ENCODE assay signal across 15 mouse cellular contexts in genomic region chr5:72219697-72220096, GRCm38 (mm10). TPM values are rescaled to one million over a fixed set of nuclear protein-coding genes. Genes with fewer than 3 reads are reported as not detected.
DNase-seq lines count a peak whose midpoint lies in the region; ATAC-seq and TF ChIP-seq lines count a peak whose summit lies in the region.
"Had no signal": no experiment of that assay in that cellular context is flagged by ENCODE, and none has a peak within 500 bp of the region (broad histone marks: within the 10 kb centered on the region; RNA-seq: fewer than 3 reads in every experiment).

No protein-coding gene starts in this region.

- no peak for TF ChIP-seq CTCF in heart, adult 2 months (IDR thresholded peaks at IDR 0.05)
- no peak for TF ChIP-seq CTCF in liver, postnatal 0 days (IDR thresholded peaks at IDR 0.05; ENCODE audit: low read depth)
- no peak for TF ChIP-seq CTCF in left cerebral cortex, adult 2 months (IDR thresholded peaks at IDR 0.05)

- H3K4me2 ChIP-seq in heart, embryonic 12.5 days, result no peak overlapping the region
- no peak overlapping the region for H3K4me2 ChIP-seq in liver, postnatal 0 days (ENCODE audit: low read depth, low read length)
- H3K4me2 ChIP-seq in stomach, embryonic 16.5 days (ENCODE audit: low read depth, low read length), result no peak overlapping the region
- H3K4me2 ChIP-seq: forebrain, embryonic 13.5 days; hindbrain, embryonic 14.5 days had no signal

- no peaks in the 10 kb centered on the region for H3K9me3 ChIP-seq in heart, embryonic 12.5 days (replicated peaks)
- H3K9me3 ChIP-seq in liver, postnatal 0 days (ENCODE audit: low read length), result no peaks in the 10 kb centered on the region
- H3K9me3 ChIP-seq in stomach, embryonic 16.5 days (replicated peaks; ENCODE audit: control insufficient read depth, low read length), result no peaks in the 10 kb centered on the region
- no peaks in the 10 kb centered on the region for H3K9me3 ChIP-seq in hindbrain, embryonic 10.5 days
- H3K9me3 ChIP-seq: embryonic facial prominence, embryonic 10.5 days; forebrain, embryonic 13.5 days had no signal

- peaks cover 4% of the 10 kb centered on the region for H3K36me3 ChIP-seq in heart, adult 2 months (ENCODE audit: control insufficient read depth, insufficient read depth, low read length)
- no peaks in the 10 kb centered on the region for H3K36me3 ChIP-seq in heart, embryonic 12.5 days
- no peaks in the 10 kb centered on the region for H3K36me3 ChIP-seq in liver, postnatal 0 days (replicated peaks; ENCODE audit: insufficient read depth, low read length)
- H3K36me3 ChIP-seq in stomach, embryonic 16.5 days (ENCODE audit: control insufficient read depth, insufficient read depth, low read length), result no peaks in the 10 kb centered on the region
- no peaks in the 10 kb centered on the region for H3K36me3 ChIP-seq in hindbrain, embryonic 10.5 days
- H3K36me3 ChIP-seq: embryonic facial prominence, embryonic 10.5 days had no signal

- H3K27ac ChIP-seq in heart, adult 2 months, result no peak overlapping the region
- no peak overlapping the region for H3K27ac ChIP-seq in heart, embryonic 12.5 days (ENCODE audit: poor library complexity, severe bottlenecking)
- H3K27ac ChIP-seq in liver, postnatal 0 days (ENCODE audit: low read depth), result peak overlapping the region; percentile 77
- H3K27ac ChIP-seq in stomach, embryonic 16.5 days (ENCODE audit: low read length), result no peak overlapping the region
- H3K27ac ChIP-seq in hindbrain, embryonic 10.5 days, result no peak overlapping the region
- no peak overlapping the region for H3K27ac ChIP-seq in left cerebral cortex, adult 2 months
- H3K27ac ChIP-seq: embryonic facial prominence, embryonic 10.5 days; forebrain, embryonic 13.5 days; hindbrain, embryonic 14.5 days; kidney, postnatal 0 days; macrophage had no signal

- no peak overlapping the region for H3K4me3 ChIP-seq in heart, adult 2 months
- no peak overlapping the region for H3K4me3 ChIP-seq in heart, embryonic 12.5 days
- H3K4me3 ChIP-seq in liver, postnatal 0 days (ENCODE audit: low read depth, low read length), result no peak overlapping the region
- no peak overlapping the region for H3K4me3 ChIP-seq in stomach, embryonic 16.5 days (replicated peaks; ENCODE audit: low read length)
- H3K4me3 ChIP-seq in hindbrain, embryonic 10.5 days, result no peak overlapping the region
- H3K4me3 ChIP-seq in left cerebral cortex, adult 2 months, result no peak overlapping the region
- H3K4me3 ChIP-seq: embryonic facial prominence, embryonic 10.5 days; forebrain, embryonic 13.5 days had no signal

- peaks cover 2% of the 10 kb centered on the region for H3K79me2 ChIP-seq in heart, adult 2 months (replicated peaks; ENCODE audit: control insufficient read depth, insufficient read depth, low read length)

- intact Hi-C loops in heart, adult 2 months (cut with DNase I), result no loop called here
- intact Hi-C loops in heart, postnatal 10 days (cut with DNase I), result loop anchor here (2.0 kb wide), 1 partner anchor 15 kb away; no protein-coding TSS in a partner anchor
- intact Hi-C loops in left cerebral cortex, adult 2 months (cut with DNase I), result no loop called here

- no peaks in the 10 kb centered on the region for H3K27me3 ChIP-seq in heart, adult 2 months (ENCODE audit: control insufficient read depth, insufficient read depth, low read length)
- H3K27me3 ChIP-seq in heart, embryonic 12.5 days (replicated peaks), result no peaks in the 10 kb centered on the region
- H3K27me3 ChIP-seq in liver, postnatal 0 days (ENCODE audit: insufficient read depth, low read length), result no peaks in the 10 kb centered on the region
- no peaks in the 10 kb centered on the region for H3K27me3 ChIP-seq in stomach, embryonic 16.5 days (ENCODE audit: control insufficient read depth, insufficient read depth, low read length)
- H3K27me3 ChIP-seq in hindbrain, embryonic 10.5 days (ENCODE audit: insufficient read depth, poor library complexity, severe bottlenecking), result no peaks in the 10 kb centered on the region
- H3K27me3 ChIP-seq: forebrain, embryonic 13.5 days had no signal

- no peak overlapping the region for H3K9ac ChIP-seq in heart, adult 2 months (ENCODE audit: low read depth, low read length)
- no peak overlapping the region for H3K9ac ChIP-seq in heart, embryonic 12.5 days
- H3K9ac ChIP-seq in liver, postnatal 0 days (replicated peaks), result no peak overlapping the region
- H3K9ac ChIP-seq in stomach, embryonic 16.5 days (ENCODE audit: low read length), result no peak overlapping the region
- H3K9ac ChIP-seq: forebrain, embryonic 13.5 days; hindbrain, embryonic 14.5 days had no signal

- peak; percentile 88 for TF ChIP-seq EP300 in heart, adult 2 months (IDR thresholded peaks at IDR 0.05; ENCODE audit: insufficient read depth, low read depth, low read length)
- peak; percentile 51; the same call in 1 of the 2 replicates for TF ChIP-seq EP300 in liver, postnatal 0 days (IDR thresholded peaks at IDR 0.05; ENCODE audit: low read depth)

- H3K4me1 ChIP-seq in heart, adult 2 months (ENCODE audit: control insufficient read depth, insufficient read depth, low read length), result peaks cover 7% of the 10 kb centered on the region
- H3K4me1 ChIP-seq in heart, embryonic 12.5 days (replicated peaks), result peaks cover 11% of the 10 kb centered on the region
- H3K4me1 ChIP-seq in liver, postnatal 0 days (ENCODE audit: insufficient read depth), result peaks cover 23% of the 10 kb centered on the region
- 0 out of 2 replicates have a peak, but pooled peaks cover 2% of the 10 kb centered on the region for H3K4me1 ChIP-seq in stomach, embryonic 16.5 days (ENCODE audit: control insufficient read depth, insufficient read depth, low read length)
- H3K4me1 ChIP-seq in hindbrain, embryonic 10.5 days (replicated peaks), result no peaks in the 10 kb centered on the region
- H3K4me1 ChIP-seq: forebrain, embryonic 13.5 days had no signal

- peak in 1 of 2 experiments; percentile 54 for DNase-seq in heart, adult 2 months
- peak; percentile 17 to 38 for DNase-seq in heart, postnatal 10 days
- peak; percentile 62 for DNase-seq in liver, postnatal 0 days
- DNase-seq in hindbrain, embryonic 10.5 days (ENCODE audit: low spot score), result no peak
- no peak for DNase-seq in left cerebral cortex, adult 2 months (ENCODE audit: extremely low spot score in 1 of 2, low spot score in 2 of 2)
- no peak for DNase-seq in neural tube, embryonic 10.5 days (ENCODE audit: extremely low spot score, low spot score)
- DNase-seq: cerebellum, adult 8-10 months; thymus, postnatal 25 days had no signal

- no peak; the same call in 1 of the 2 replicates for ATAC-seq in heart, embryonic 12.5 days (ENCODE audit: insufficient number of reproducible peaks, low FRiP score)
- ATAC-seq in liver, postnatal 0 days, result peak; percentile 85
- peak; percentile 64; the same call in 1 of the 2 replicates for ATAC-seq in stomach, embryonic 16.5 days (ENCODE audit: insufficient read depth, low FRiP score)
- ATAC-seq: forebrain, embryonic 13.5 days had no signal

- TF ChIP-seq POLR2A in heart, adult 2 months (IDR thresholded peaks at IDR 0.05; ENCODE audit: insufficient read depth, low read depth, low read length), result 0 out of 2 replicates have a peak, but pooled peaks have one; percentile 10

- WGBS in heart, adult 2 months, result 51% methylated on average over 12 of the region's 12 CpGs
- 59% methylated on average over 12 of the region's 12 CpGs for WGBS in heart, embryonic 12.5 days
- 72% methylated on average over 12 of the region's 12 CpGs for WGBS in liver, postnatal 0 days (ENCODE audit: insufficient replicate concordance)
- WGBS in stomach, embryonic 16.5 days, result 72% methylated on average over 12 of the region's 12 CpGs
- WGBS in hindbrain, embryonic 10.5 days, result 92% methylated on average over 12 of the region's 12 CpGs

RNA-seq across cellular contexts. Expression of gene Commd8, which starts 51.7 kb away (rescaled TPM):
- 10 to 100 TPM; 40.4 to 43.7 TPM for total RNA-seq in heart, adult 2 months (2021)
- 5.6 and 16.3 TPM in 2 replicates for polyA plus RNA-seq in heart, adult 2 months (2012; rRNA removed)
- polyA plus RNA-seq in heart, embryonic 12.5 days (2016; fragmentation: Nextera tagmentation; extraction: Ambion mirVana), result 124 and 127 TPM in 2 replicates
- 10 to 100 TPM; 44.1 to 47.4 TPM for total RNA-seq in heart, postnatal 10 days (2021)
- 49.4 and 55.0 TPM in 2 replicates for polyA plus RNA-seq in liver, postnatal 0 days (2015; fragmentation: Nextera tagmentation; extraction: Ambion mirVana)
- polyA plus RNA-seq in stomach, embryonic 16.5 days (2015; fragmentation: Nextera tagmentation; extraction: Ambion mirVana), result 133 and 136 TPM in 2 replicates
- 152 and 154 TPM in 2 replicates for polyA plus RNA-seq in hindbrain, embryonic 10.5 days (2016; fragmentation: Nextera tagmentation; extraction: Ambion mirVana)
- 10 to 100 TPM; 85.5 to 86.0 TPM for total RNA-seq in left cerebral cortex, adult 2 months (2021)

Comparison
In these comparisons a context has a peak if more than half of its experiments do, and no peak if none do; other contexts are left out.
1. DNase-seq: peak in heart, postnatal 10 days (2 of 2) and liver, postnatal 0 days (single experiment); none in hindbrain, embryonic 10.5 days (single experiment), left cerebral cortex, adult 2 months (0 of 2) and neural tube, embryonic 10.5 days (single experiment).